Mouse (Mus musculus): ENCODE measurements at regions not wholly inside any gene's neighbourhood (a gene's known extent, or its start where the extent isn't known, plus 50 kb on each side); places are given as distances from the start of the nearest gene placed in this dataset.

GRCm38 (mm10) chr2:77336810-77337209 lies 56.4 kb upstream of the Sestd1 start:
- TF ChIP-seq ZNF384 (IDR thresholded peaks at IDR 0.05; ENCODE audit: low read depth, low read length) (no peak), HCFC1 (IDR thresholded peaks at IDR 0.05; ENCODE audit: borderline replicate concordance, insufficient read depth, low read length) (no peak)

Data from ES-E14 (cell line).